Mouse (Mus musculus) heart, embryonic 14.5 days (tissue): ENCODE measurements around the gene Dpf2. TPM values are rescaled to one million over a fixed set of nuclear protein-coding genes. Genes with fewer than 3 reads are reported as not detected.

Experiments
- ATAC-seq: fragments of 200-750 bp; cut with Nextera tagmentation; 2 replicates; pipeline ENCODE4 v1.8.0; 2017; ENCODE audit warnings: low read depth, moderate TSS enrichment; ENCODE audit not compliant: insufficient number of reproducible peaks, insufficient read depth, low FRiP score
- H3K27ac ChIP-seq, 2 experiments: fragments of 200-500 bp in 1 of 2; fragments of 300-500 bp in 1 of 2; sonication (generic) in 1 of 2; replicated peaks in 1 of 2; 2 replicates each; pipeline ENCODE4 v1.5.1; 2012 to 2014; ENCODE audit warnings: low read depth in 2 of 2, low read length in 2 of 2, control low read depth in 1 of 2, mild to moderate bottlenecking in 1 of 2, mixed read lengths in 1 of 2; ENCODE audit not compliant: control insufficient read depth in 1 of 2, insufficient read depth in 1 of 2
- H3K27me3 ChIP-seq: fragments of 300-500 bp; sonication (generic); 2 replicates; pipeline ENCODE4 v1.6.1; 2014; ENCODE audit warnings: mild to moderate bottlenecking, low read length, control low read depth; ENCODE audit not compliant: control insufficient read depth, insufficient read depth
- H3K36me3 ChIP-seq: fragments of 300-500 bp; sonication (generic); 2 replicates; pipeline ENCODE4 v1.6.1; 2014; ENCODE audit warnings: mild to moderate bottlenecking, control low read depth, low read length, mixed read lengths; ENCODE audit not compliant: control insufficient read depth, insufficient read depth
- H3K4me1 ChIP-seq, 2 experiments: fragments of 200-500 bp in 1 of 2; fragments of 300-500 bp in 1 of 2; sonication (generic) in 1 of 2; 2 replicates each; pipeline ENCODE4 v1.6.1; 2012 to 2014; ENCODE audit warnings: low read length in 2 of 2, control low read depth in 1 of 2, mixed read lengths in 1 of 2; ENCODE audit not compliant: control insufficient read depth in 2 of 2, insufficient read depth in 2 of 2
- H3K4me2 ChIP-seq: fragments of 300-500 bp; sonication (generic); 2 replicates; pipeline ENCODE4 v1.6.1; 2014; ENCODE audit warnings: mild to moderate bottlenecking, low read length
- H3K4me3 ChIP-seq, 2 experiments: fragments of 200-500 bp in 1 of 2; fragments of 300-500 bp in 1 of 2; sonication (generic) in 1 of 2; 2 replicates each; pipeline ENCODE4 v1.5.1; 2012 to 2014; ENCODE audit warnings: low read length in 2 of 2, mild to moderate bottlenecking in 2 of 2, control low read depth in 1 of 2, low read depth in 1 of 2, moderate library complexity in 1 of 2; ENCODE audit not compliant: control insufficient read depth in 1 of 2, insufficient read depth in 1 of 2
- H3K9ac ChIP-seq: fragments of 300-500 bp; sonication (generic); 2 replicates; pipeline ENCODE4 v1.6.1; 2014; ENCODE audit warnings: mild to moderate bottlenecking, low read length
- H3K9me3 ChIP-seq: fragments of 300-500 bp; sonication (generic); 2 replicates; pipeline ENCODE4 v1.6.1; 2016; ENCODE audit warnings: low read length, control low read depth; ENCODE audit not compliant: control insufficient read depth
- WGBS: fragments of 180-500 bp; shearing (Covaris S2); extraction: QIAGEN DNeasy Blood & Tissue Kit; methylation state at CpG from one replicate; pipeline ENCODE4 v1.1.7; 2014; 5-methylcytosine and 5-hydroxymethylcytosine counted together
- polyA plus RNA-seq: library from polyadenylated mRNA; unstranded; fragments of >200 nt; fragmentation: Nextera tagmentation; extraction: Ambion mirVana; gene quantifications from 2 replicates; pipeline ENCODE4 v1.2.1, GENCODE M21; 2014

The Dpf2 gene
- polyA plus RNA-seq, 1 experiment from 2014 or later, result 85.8 TPM

DNA sequence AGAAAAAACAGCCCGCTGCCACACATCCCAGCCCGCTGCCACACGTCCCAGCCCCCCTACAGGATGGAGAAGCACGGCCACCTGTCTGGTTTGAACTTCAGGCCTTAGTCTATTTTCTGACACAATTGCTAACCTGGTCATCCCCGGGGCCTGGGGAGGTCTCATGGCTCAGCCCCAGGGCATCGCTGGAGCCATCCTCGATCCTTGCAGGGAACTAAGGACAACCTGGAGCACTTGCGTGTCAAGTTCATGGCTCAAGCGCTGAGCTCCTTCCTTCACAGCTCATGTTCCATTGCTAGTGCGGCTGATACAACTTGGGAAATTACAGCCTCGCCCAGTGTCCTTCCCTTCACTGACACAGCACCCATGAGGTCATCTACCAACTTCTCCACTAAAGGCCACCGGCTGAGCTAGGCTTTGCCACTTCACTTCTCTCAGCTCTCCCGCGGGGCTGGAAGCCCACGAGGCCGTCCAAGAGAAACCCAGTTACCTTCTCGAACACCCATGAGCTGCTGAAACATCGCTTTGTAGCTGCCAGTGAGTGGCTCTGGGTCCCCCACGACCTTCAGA is 40.5 kb upstream of the Dpf2 start:
- no peak overlapping the region; the same call in 1 of the 2 replicates for H3K4me2 ChIP-seq
- H3K4me3 ChIP-seq, result no peak overlapping the region
- H3K9ac ChIP-seq, result peak overlapping the region; percentile 58; the same call in 1 of the 2 replicates
- peaks cover 39 to 45% of the 10 kb centered on the region in 2 experiments for H3K4me1 ChIP-seq
- no peak for ATAC-seq
- 53% methylated on average over 19 of the region's 19 CpGs for WGBS
- peak overlapping the region in 1 of 2 experiments; percentile 93; a peak in 3 of 4 replicates for H3K27ac ChIP-seq
- H3K27me3 ChIP-seq, result no peaks in the 10 kb centered on the region
- peaks cover 47% of the 10 kb centered on the region for H3K36me3 ChIP-seq
- no peaks in the 10 kb centered on the region for H3K9me3 ChIP-seq

- Histone ChIP-seq H3K9me3 (no peaks in the 10 kb centered on the region), H3K27ac (peak overlapping the region; percentile 82 to 93), H3K9ac (peak overlapping the region; percentile 58), H3K4me1 (peaks cover 39 to 45% of the 10 kb centered on the region in 2 experiments), H3K36me3 (peaks cover 51% of the 10 kb centered on the region), H3K4me2 (peak overlapping the region; percentile 54), H3K4me3 (peak overlapping the region in 1 of 2 experiments; percentile 9; a peak in 1 of 4 replicates), H3K27me3 (no peaks in the 10 kb centered on the region)
- ATAC-seq, result peak; percentile 65
- 25% methylated on average over 13 of the region's 13 CpGs for WGBS
These were observed 39.4 kb upstream of the Dpf2 start for GRCm38 (mm10) chr19:5952071-5952691.

- Histone ChIP-seq H3K27ac (peak overlapping the region; percentile 82 to 93), H3K9me3 (no peaks in the 10 kb centered on the region), H3K36me3 (peaks cover 51% of the 10 kb centered on the region), H3K4me2 (peak overlapping the region; percentile 54), H3K4me1 (peaks cover 39 to 46% of the 10 kb centered on the region in 2 experiments), H3K27me3 (no peaks in the 10 kb centered on the region), H3K9ac (peak overlapping the region; percentile 58), H3K4me3 (peak overlapping the region; percentile 9 to 10; a peak in 2 of 4 replicates)
- WGBS, result 56% methylated on average over 16 of the region's 16 CpGs
- no peak for ATAC-seq
These were observed 38.8 kb upstream of the Dpf2 start for GRCm38 (mm10) chr19:5951631-5952030.

GRCm38 (mm10) chr19:5950218-5950617 is 37.4 kb upstream of the Dpf2 start:
- WGBS, result 92% methylated on average over 11 of the region's 11 CpGs
- Histone ChIP-seq H3K27ac (no peak overlapping the region), H3K27me3 (no peaks in the 10 kb centered on the region), H3K4me2 (no peak overlapping the region), H3K4me1 (peaks cover 45 to 53% of the 10 kb centered on the region in 2 experiments), H3K9me3 (no peaks in the 10 kb centered on the region), H3K4me3 (no peak overlapping the region), H3K36me3 (peaks cover 58% of the 10 kb centered on the region), H3K9ac (no peak overlapping the region)
- no peak for ATAC-seq

GRCm38 (mm10) chr19:5945891-5946290 is 33.1 kb upstream of the Dpf2 start:
- Histone ChIP-seq H3K4me3 (no peak overlapping the region), H3K27me3 (no peaks in the 10 kb centered on the region), H3K36me3 (peaks cover 71% of the 10 kb centered on the region), H3K4me1 (peaks cover 34 to 44% of the 10 kb centered on the region in 2 experiments), H3K9ac (peak overlapping the region; percentile 3; the same call in 1 of the 2 replicates), H3K4me2 (peak overlapping the region; percentile 49; the same call in 1 of the 2 replicates), H3K9me3 (no peaks in the 10 kb centered on the region), H3K27ac (peak overlapping the region; percentile 65 to 77)
- ATAC-seq, result no peak
- 45% methylated on average over 8 of the region's 8 CpGs for WGBS

GRCm38 (mm10) chr19:5945027-5945426 is 32.2 kb upstream of the Dpf2 start:
- peak; percentile 76 for ATAC-seq
- H3K36me3 ChIP-seq, result peaks cover 69% of the 10 kb centered on the region
- WGBS, result 21% methylated on average over 7 of the region's 7 CpGs
- H3K4me2 ChIP-seq, result peak overlapping the region; percentile 49
- H3K27ac ChIP-seq, result peak overlapping the region; percentile 65 to 77
- H3K4me1 ChIP-seq, result peaks cover 38 to 48% of the 10 kb centered on the region in 2 experiments
- peak overlapping the region; percentile 3 for H3K9ac ChIP-seq
- no peaks in the 10 kb centered on the region for H3K27me3 ChIP-seq
- H3K9me3 ChIP-seq, result no peaks in the 10 kb centered on the region
- no peak overlapping the region for H3K4me3 ChIP-seq

DNA sequence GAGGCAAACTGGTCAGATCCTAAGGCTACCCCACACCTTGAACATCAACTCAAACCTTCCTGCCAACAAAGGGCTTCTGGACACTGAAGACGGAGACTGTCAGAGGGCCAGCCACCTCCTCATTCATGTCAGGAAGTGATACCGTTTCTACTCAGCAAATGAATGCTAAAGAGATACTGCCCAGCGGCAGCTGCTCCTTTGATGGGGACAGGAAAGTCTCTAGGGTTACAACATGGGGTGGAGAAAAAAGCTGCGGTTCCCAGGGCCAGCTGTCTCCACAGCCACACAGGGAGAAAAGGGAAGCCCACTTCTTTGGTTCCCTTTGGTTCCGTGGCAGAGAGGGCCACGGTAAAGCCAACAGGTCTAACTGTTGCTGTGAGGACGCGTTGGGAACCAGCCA is 31.3 kb upstream of the Dpf2 start:
- peaks cover 69% of the 10 kb centered on the region for H3K36me3 ChIP-seq
- H3K9me3 ChIP-seq, result no peaks in the 10 kb centered on the region
- peak overlapping the region; percentile 51 to 77 for H3K27ac ChIP-seq
- 35% methylated on average over 8 of the region's 8 CpGs for WGBS
- H3K27me3 ChIP-seq, result no peaks in the 10 kb centered on the region
- no peak for ATAC-seq
- H3K9ac ChIP-seq, result peak overlapping the region; percentile 38; the same call in 1 of the 2 replicates
- peaks cover 43 to 53% of the 10 kb centered on the region in 2 experiments for H3K4me1 ChIP-seq
- no peak overlapping the region for H3K4me3 ChIP-seq
- peak overlapping the region; percentile 49; the same call in 1 of the 2 replicates for H3K4me2 ChIP-seq
